Comparison of ENCODE assay signal across 8 mouse cellular contexts in the genomic region with DNA sequence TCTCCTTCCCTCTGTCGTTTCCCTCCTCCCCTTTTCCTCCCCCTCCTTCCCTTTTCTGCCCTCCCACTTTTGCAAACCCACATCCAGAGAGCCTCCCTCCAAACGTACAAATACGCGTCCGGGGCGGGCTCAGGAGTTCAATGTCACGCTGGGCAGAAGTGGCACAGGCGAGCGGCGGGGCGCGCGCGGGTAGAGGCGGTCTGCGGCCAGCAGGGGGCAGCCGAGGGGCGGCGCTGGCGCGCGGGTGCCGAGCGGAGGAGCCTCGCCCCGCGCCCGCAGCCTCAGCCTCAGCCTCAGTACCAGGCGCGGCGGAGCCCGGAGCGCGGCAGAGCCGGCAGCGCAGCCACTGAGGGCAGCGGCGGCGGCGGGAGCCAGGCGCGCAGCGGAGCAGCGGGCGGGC. TPM values are rescaled to one million over a fixed set of nuclear protein-coding genes. Genes with fewer than 3 reads are reported as not detected.
DNase-seq lines count a peak whose midpoint lies in the region; ATAC-seq and TF ChIP-seq lines count a peak whose summit lies in the region.

Gene Hcn1, plus strand, starts transcription at position 140 of the 400 bp plus-strand sequence.

- peak within 1 kb of the TSS; percentile 93 for H3K4me2 ChIP-seq in intestine, postnatal 0 days (replicated peaks; ENCODE audit: low read depth)

- intact Hi-C loops in gastrocnemius, postnatal 36 days (cut with DNase I): no loop called here
- intact Hi-C loops in left cerebral cortex, postnatal 4 days (cut with DNase I): loop anchor here (2.0 to 5.0 kb wide), 4 partner anchors 199 to 745 kb away; no protein-coding TSS in a partner anchor

- H3K27me3 ChIP-seq in intestine, postnatal 0 days (replicated peaks; ENCODE audit: control insufficient read depth, insufficient read depth, low read length): peaks cover 19% of the 10 kb centered on the region
- H3K27me3 ChIP-seq in midbrain, embryonic 10.5 days (ENCODE audit: low read depth, poor library complexity, severe bottlenecking): peaks cover 39% of the 10 kb centered on the region
- peaks cover 12% of the 10 kb centered on the region for H3K27me3 ChIP-seq in small intestine, adult 2 months (ENCODE audit: control insufficient read depth, insufficient read depth, low read length)

- H3K36me3 ChIP-seq in intestine, postnatal 0 days (ENCODE audit: control insufficient read depth, insufficient read depth): no peaks in the 10 kb centered on the region
- no peaks in the 10 kb centered on the region for H3K36me3 ChIP-seq in midbrain, embryonic 10.5 days
- H3K36me3 ChIP-seq in small intestine, adult 2 months (ENCODE audit: control insufficient read depth, insufficient read depth, low read length): no peaks in the 10 kb centered on the region

- peak within 1 kb of the TSS; percentile 45 for H3K4me3 ChIP-seq in intestine, postnatal 0 days (ENCODE audit: low read depth, low read length)
- H3K4me3 ChIP-seq in midbrain, embryonic 10.5 days: peak within 1 kb of the TSS; percentile 69
- peak within 1 kb of the TSS; percentile 63 for H3K4me3 ChIP-seq in small intestine, adult 2 months (ENCODE audit: low read depth, low read length)

- peak; percentile 81 for TF ChIP-seq CTCF in intestine, postnatal 0 days (IDR thresholded peaks at IDR 0.05; ENCODE audit: low read depth)
- peak; percentile 48 for TF ChIP-seq CTCF in small intestine, adult 2 months (IDR thresholded peaks at IDR 0.05; ENCODE audit: extremely low read depth, insufficient read length, insufficient replicate concordance, low read depth, low read length)

- peak; percentile 96 for ATAC-seq in intestine, postnatal 0 days

- no peak within 1 kb of the TSS for H3K9ac ChIP-seq in intestine, postnatal 0 days (ENCODE audit: low read depth, low read length)

- DNase-seq in adrenal gland, postnatal 10 days: peak; percentile 89
- peak; percentile 88 for DNase-seq in embryo, embryonic 11 days
- peak; percentile 7 to 16 for DNase-seq in gastrocnemius, postnatal 36 days
- peak; percentile 88 for DNase-seq in left cerebral cortex, postnatal 4 days
- DNase-seq in midbrain, embryonic 10.5 days (ENCODE audit: low spot score): peak; percentile 83
- DNase-seq in c-Kit-positive CD71-positive TER-119-positive erythroid progenitor cells, embryonic 14.5 days (ENCODE audit: low spot score): no peak

- no peak for TF ChIP-seq POLR2A in small intestine, adult 2 months (IDR thresholded peaks at IDR 0.05; ENCODE audit: low read depth, low read length)

- no peak within 1 kb of the TSS for H3K27ac ChIP-seq in intestine, postnatal 0 days (ENCODE audit: low read depth, low read length)
- H3K27ac ChIP-seq in midbrain, embryonic 10.5 days (replicated peaks): peak within 1 kb of the TSS; percentile 39
- H3K27ac ChIP-seq in small intestine, adult 2 months (ENCODE audit: insufficient read depth, low read depth, low read length): peak within 1 kb of the TSS; percentile 46; the same call in 1 of the 2 replicates

- no peaks in the 10 kb centered on the region for H3K9me3 ChIP-seq in intestine, postnatal 0 days (ENCODE audit: control insufficient read depth)
- H3K9me3 ChIP-seq in midbrain, embryonic 10.5 days (replicated peaks): no peaks in the 10 kb centered on the region

- WGBS in intestine, postnatal 0 days: under 1% methylated on average over 39 of the region's 45 CpGs
- under 1% methylated on average over 45 of the region's 45 CpGs for WGBS in midbrain, embryonic 10.5 days
- whole genome bisulfite sequencing in small intestine, adult 2 months: under 1% methylated on average over 45 of the region's 45 CpGs

- H3K4me1 ChIP-seq in intestine, postnatal 0 days (replicated peaks; ENCODE audit: control insufficient read depth, insufficient read depth, low read length): no peaks in the 10 kb centered on the region
- H3K4me1 ChIP-seq in midbrain, embryonic 10.5 days: peaks cover 23% of the 10 kb centered on the region
- peaks cover 8% of the 10 kb centered on the region for H3K4me1 ChIP-seq in small intestine, adult 2 months (ENCODE audit: control insufficient read depth, insufficient read depth, insufficient read length, low read length)

RNA-seq across cellular contexts. Expression of gene Hcn1, which starts in this region (rescaled TPM):
- under 1 TPM; 0.09 to 0.18 TPM for total RNA-seq in adrenal gland, postnatal 10 days (2021)
- total RNA-seq in gastrocnemius, postnatal 36 days (2021): under 1 TPM; 0.03 to 0.05 TPM
- polyA plus RNA-seq in intestine, postnatal 0 days (2015; fragmentation: Nextera tagmentation; extraction: Ambion mirVana): 0.17 and 0.26 TPM in 2 replicates
- 10 to 100 TPM; 19.3 to 19.6 TPM for total RNA-seq in left cerebral cortex, postnatal 4 days (2021)
- 0.02 TPM in 2 replicates for polyA plus RNA-seq in midbrain, embryonic 10.5 days (2016; fragmentation: Nextera tagmentation; extraction: Ambion mirVana)
- polyA plus RNA-seq in small intestine, adult 2 months (2012; rRNA removed): 0.04 and 0.16 TPM in 2 replicates

Comparison
In these comparisons a context has a peak if more than half of its experiments do, and no peak if none do; other contexts are left out.
1. RNA of gene Hcn1 (total RNA-seq): 19.3 to 19.6 TPM in left cerebral cortex, postnatal 4 days; 0.09 to 0.18 TPM in adrenal gland, postnatal 10 days and 0.03 to 0.05 TPM in gastrocnemius, postnatal 36 days; every median in the first group is over 10 times any median in the second.
2. Peak in DNase-seq in adrenal gland, postnatal 10 days; RNA of the gene not detected or under 1 TPM.
3. Peak in DNase-seq in gastrocnemius, postnatal 36 days; RNA of the gene not detected or under 1 TPM.
4. Peak in ATAC-seq, H3K4me3 ChIP-seq and H3K4me2 ChIP-seq in intestine, postnatal 0 days; RNA of the gene not detected or under 1 TPM.
5. Peak in DNase-seq, H3K4me3 ChIP-seq and H3K27ac ChIP-seq in midbrain, embryonic 10.5 days; RNA of the gene not detected or under 1 TPM.
6. Peak in every context shown above with its lines, with median percentiles within 50 percentile points of each other: H3K4me3 ChIP-seq.